Mouse (Mus musculus): ENCODE results near the gene Gnptab. TPM values are rescaled to one million over a fixed set of nuclear protein-coding genes. Genes with fewer than 3 reads are reported as not detected.

Gene Gnptab
- 12.8 and 13.5 TPM in 2 replicates for polyA plus RNA-seq (2015; fragmentation: Nextera tagmentation; extraction: Ambion mirVana)

DNA sequence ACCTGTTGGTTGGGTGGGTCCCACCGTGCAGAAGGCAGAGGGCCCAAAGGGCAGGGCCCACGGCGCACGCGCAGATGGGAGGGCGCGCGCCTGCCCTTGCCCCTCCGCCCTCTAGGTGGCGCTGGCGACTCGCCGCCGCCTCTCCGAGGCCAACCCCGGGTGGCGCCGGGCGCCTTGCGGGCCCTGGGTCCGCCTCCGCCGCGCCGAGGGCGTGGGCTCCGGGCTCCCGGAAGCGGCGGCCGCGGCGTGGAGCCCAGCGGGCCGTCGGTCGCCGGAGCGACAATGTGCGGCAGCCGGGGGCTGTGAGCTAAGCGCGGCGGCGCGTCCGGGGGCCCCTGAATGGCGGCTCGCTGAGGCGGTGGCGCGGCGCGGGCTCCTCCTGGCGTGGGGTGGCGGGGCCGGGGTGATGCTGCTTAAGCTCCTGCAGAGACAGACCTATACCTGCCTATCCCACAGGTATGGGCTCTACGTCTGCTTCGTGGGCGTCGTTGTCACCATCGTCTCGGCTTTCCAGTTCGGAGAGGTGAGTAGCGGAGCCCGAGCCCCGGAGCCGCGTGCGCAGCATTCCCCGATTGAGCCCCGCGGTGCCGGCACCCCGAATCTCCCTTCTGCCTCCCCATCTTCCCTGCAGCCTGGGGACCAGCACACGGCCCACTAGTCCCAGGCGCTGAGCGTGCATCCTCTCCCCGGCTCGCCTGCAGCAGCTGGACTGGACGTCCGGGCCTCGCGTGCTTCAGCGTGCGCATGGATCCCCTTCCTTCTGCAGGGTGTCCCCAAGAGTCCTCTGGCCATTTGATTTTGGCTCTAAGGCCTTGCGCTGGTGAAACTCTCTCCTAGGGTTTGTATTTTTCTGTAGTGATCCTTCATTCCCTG, at the start of gene Gnptab, which contains the start of gene Dram1:
TSS of gene Gnptab (plus strand) at position 120 of the 873 bp plus-strand sequence.
TSS of gene Dram1 (minus strand) at position 68 of the 873 bp plus-strand sequence.
- peaks cover 26% of the 10 kb centered on the region for H3K4me1 ChIP-seq (ENCODE audit: insufficient read depth, low read length)
- H3K27me3 ChIP-seq (ENCODE audit: insufficient read depth, low read length), result no peaks in the 10 kb centered on the region
- H3K4me2 ChIP-seq (replicated peaks; ENCODE audit: low read depth, low read length), result peak within 1 kb of the TSS; percentile 80
- WGBS, result under 1% methylated on average over 78 of the region's 87 CpGs
- no peaks in the 10 kb centered on the region for H3K36me3 ChIP-seq (ENCODE audit: insufficient read depth, low read length)
- ATAC-seq (ENCODE audit: low FRiP score, low TSS enrichment), result peak; percentile 91
- peak within 1 kb of the TSS; percentile 68 for H3K4me3 ChIP-seq (ENCODE audit: low read length)
- H3K27ac ChIP-seq (ENCODE audit: low read length), result peak within 1 kb of the TSS; percentile 48
- H3K9ac ChIP-seq (replicated peaks; ENCODE audit: low read length), result peak within 1 kb of the TSS; percentile 70
- H3K9me3 ChIP-seq (ENCODE audit: low read length), result no peaks in the 10 kb centered on the region

DNA sequence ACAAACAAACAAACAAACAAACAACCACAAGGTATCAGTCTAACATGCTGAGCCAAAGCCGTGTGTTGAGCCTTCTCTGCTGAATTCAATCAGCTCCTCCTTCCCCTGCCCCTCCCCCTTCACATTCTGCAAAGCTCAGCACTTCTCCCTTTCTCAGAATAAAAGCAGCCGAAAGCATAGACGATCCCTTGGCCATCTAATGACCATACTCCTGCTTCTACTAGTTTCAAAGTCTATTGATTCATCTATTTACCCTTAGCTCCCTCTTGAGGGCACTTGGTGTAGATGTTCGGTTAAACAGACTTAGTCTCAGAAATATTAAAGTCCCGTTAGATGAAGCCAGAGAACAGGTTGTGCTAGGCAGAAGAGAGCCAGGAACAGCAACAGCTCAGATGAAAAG, 48.2 kb upstream of the Gnptab start:
- Histone ChIP-seq H3K27ac (ENCODE audit: low read length) (no peak overlapping the region), H3K9ac (replicated peaks; ENCODE audit: low read length) (no peak overlapping the region), H3K9me3 (ENCODE audit: low read length) (0 out of 2 replicates have a peak, but pooled peaks cover 1% of the 10 kb centered on the region), H3K4me2 (replicated peaks; ENCODE audit: low read depth, low read length) (no peak overlapping the region), H3K27me3 (ENCODE audit: insufficient read depth, low read length) (no peaks in the 10 kb centered on the region), H3K36me3 (ENCODE audit: insufficient read depth, low read length) (no peaks in the 10 kb centered on the region), H3K4me1 (ENCODE audit: insufficient read depth, low read length) (no peaks in the 10 kb centered on the region), H3K4me3 (ENCODE audit: low read length) (no peak overlapping the region)
- no peak for ATAC-seq (ENCODE audit: low FRiP score, low TSS enrichment)
- WGBS, result 19% methylated on average over 5 of the region's 5 CpGs

DNA sequence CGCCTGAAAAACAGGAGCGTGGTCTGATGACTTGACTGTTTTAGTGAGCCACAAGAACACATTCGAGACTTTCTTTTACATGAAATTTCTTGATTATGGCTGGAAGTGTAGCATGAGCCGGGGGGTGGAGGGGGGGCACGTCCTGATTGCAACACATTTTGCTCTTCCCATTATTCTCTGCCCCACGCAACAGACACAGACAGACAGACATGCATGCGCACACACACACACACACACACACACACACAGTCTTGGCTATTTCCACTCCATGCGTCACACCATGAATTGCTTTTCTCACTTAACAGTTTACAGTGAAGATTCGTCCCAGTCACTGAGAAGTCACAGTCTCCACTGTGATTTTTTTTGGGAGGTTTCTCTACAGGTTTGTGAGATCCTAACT, 38.3 kb upstream of the Gnptab start:
- Histone ChIP-seq H3K9me3 (ENCODE audit: low read length) (0 out of 2 replicates have a peak, but pooled peaks cover 2% of the 10 kb centered on the region), H3K4me1 (ENCODE audit: insufficient read depth, low read length) (no peaks in the 10 kb centered on the region)

DNA sequence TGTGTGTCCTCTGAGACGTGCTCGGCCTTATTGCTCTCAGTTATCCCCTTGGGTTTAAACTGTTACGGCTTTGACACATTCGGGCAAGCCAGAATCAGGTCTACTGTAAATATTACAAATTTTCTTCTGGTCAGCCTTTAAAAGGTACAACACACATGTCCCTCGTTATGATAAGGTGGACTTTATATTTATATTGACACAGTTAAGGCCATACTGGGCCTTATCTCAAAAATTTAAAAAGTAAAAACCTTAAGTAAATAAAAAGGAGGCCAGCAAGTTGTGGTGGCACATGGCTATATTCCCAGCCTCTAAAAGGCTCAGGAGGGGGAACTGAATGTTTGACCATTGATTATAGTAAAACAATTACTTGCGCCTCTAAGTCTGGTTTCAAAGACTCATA, 37.6 kb upstream of the Gnptab start:
- H3K27ac ChIP-seq (ENCODE audit: low read length), result no peak overlapping the region
- ATAC-seq (ENCODE audit: low FRiP score, low TSS enrichment), result no peak
- no peaks in the 10 kb centered on the region for H3K4me1 ChIP-seq (ENCODE audit: insufficient read depth, low read length)
- no peaks in the 10 kb centered on the region for H3K9me3 ChIP-seq (ENCODE audit: low read length)
- 88% methylated on average over 6 of the region's 6 CpGs for WGBS
- H3K36me3 ChIP-seq (ENCODE audit: insufficient read depth, low read length), result no peaks in the 10 kb centered on the region
- H3K4me2 ChIP-seq (replicated peaks; ENCODE audit: low read depth, low read length), result no peak overlapping the region
- no peak overlapping the region for H3K4me3 ChIP-seq (ENCODE audit: low read length)
- no peaks in the 10 kb centered on the region for H3K27me3 ChIP-seq (ENCODE audit: insufficient read depth, low read length)
- H3K9ac ChIP-seq (replicated peaks; ENCODE audit: low read length), result no peak overlapping the region

More for the DNA sequence above, 38.3 kb upstream of the Gnptab start:
- Histone ChIP-seq H3K27ac (ENCODE audit: low read length) (no peak overlapping the region), H3K27me3 (ENCODE audit: insufficient read depth, low read length) (no peaks in the 10 kb centered on the region), H3K36me3 (ENCODE audit: insufficient read depth, low read length) (no peaks in the 10 kb centered on the region), H3K4me2 (replicated peaks; ENCODE audit: low read depth, low read length) (no peak overlapping the region), H3K9ac (replicated peaks; ENCODE audit: low read length) (no peak overlapping the region), H3K4me3 (ENCODE audit: low read length) (no peak overlapping the region)
- WGBS, result 92% methylated on average over 9 of the region's 9 CpGs
- ATAC-seq (ENCODE audit: low FRiP score, low TSS enrichment), result no peak

DNA sequence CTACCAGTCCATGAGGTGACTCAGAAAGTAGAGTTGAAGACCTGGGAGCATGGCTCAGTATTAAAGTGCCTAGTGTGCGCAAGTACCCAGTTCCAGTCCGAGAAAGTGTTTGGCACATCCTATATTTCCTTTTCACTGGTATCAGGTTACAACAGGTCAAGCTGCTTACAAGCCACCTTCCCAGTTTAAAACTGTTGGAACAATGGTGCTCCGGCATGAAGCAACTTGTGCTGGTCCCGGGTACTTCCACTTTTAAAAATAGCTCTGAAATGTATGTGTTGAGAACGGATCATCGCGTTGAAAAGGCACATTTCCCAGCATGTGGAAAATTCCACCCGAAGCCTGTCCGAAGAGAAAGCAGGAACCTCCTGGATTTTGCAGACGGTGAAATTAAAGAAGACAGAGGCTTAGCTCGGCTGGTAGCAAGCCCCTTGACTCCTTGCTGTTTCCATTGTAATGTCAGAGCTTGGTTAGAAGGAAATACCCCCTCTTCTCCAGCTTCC, 33.0 kb upstream of the Gnptab start:
- no peak overlapping the region for H3K4me3 ChIP-seq (ENCODE audit: low read length)
- no peaks in the 10 kb centered on the region for H3K27me3 ChIP-seq (ENCODE audit: insufficient read depth, low read length)
- no peak overlapping the region for H3K9ac ChIP-seq (replicated peaks; ENCODE audit: low read length)
- H3K4me2 ChIP-seq (replicated peaks; ENCODE audit: low read depth, low read length), result no peak overlapping the region
- H3K36me3 ChIP-seq (ENCODE audit: insufficient read depth, low read length), result no peaks in the 10 kb centered on the region
- H3K9me3 ChIP-seq (ENCODE audit: low read length), result no peaks in the 10 kb centered on the region
- 58% methylated on average over 11 of the region's 11 CpGs for WGBS
- H3K4me1 ChIP-seq (ENCODE audit: insufficient read depth, low read length), result no peaks in the 10 kb centered on the region
- no peak for ATAC-seq (ENCODE audit: low FRiP score, low TSS enrichment)
- H3K27ac ChIP-seq (ENCODE audit: low read length), result peak overlapping the region; percentile 11; the same call in 1 of the 2 replicates

DNA sequence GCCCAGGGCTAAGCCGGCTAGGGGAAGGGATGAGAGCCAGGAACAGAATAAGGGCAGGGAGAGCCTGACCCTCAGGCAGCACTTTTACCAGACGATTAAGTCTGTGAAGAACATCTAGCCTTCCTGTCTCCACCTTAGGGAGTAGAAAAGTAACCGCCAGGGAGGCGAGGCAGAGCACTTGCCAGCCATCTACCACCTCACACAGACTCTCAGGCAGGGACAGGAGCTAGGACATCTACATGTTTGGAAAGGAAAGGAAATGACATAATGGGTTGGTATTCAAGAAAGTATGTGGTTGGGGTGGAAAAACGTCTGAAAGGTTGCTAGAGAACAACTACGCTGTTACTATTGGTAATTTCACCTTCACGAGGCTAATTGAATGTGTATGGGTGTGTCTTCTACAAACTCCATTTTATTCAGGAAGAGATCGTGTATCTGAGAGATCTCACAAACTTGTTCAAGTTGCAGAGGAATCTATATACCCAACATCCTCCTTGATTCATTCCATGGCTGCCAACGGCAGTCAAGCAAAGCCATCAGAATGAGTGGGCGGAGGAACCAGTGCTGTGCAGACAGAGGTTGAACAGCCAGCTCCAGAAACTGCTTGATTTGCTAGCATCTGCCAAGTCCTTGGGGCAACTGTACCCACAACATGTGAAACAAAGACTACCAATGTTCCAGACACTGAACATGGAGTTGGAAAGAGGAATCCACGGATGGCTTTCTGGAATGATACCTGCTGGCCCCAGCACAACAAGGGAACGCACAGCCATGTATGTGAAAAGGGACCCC, 32.3 kb upstream of the Gnptab start:
- no peak overlapping the region for H3K4me3 ChIP-seq (ENCODE audit: low read length)
- no peak overlapping the region for H3K4me2 ChIP-seq (replicated peaks; ENCODE audit: low read depth, low read length)
- peak overlapping the region; percentile 11; the same call in 1 of the 2 replicates for H3K27ac ChIP-seq (ENCODE audit: low read length)
- H3K36me3 ChIP-seq (ENCODE audit: insufficient read depth, low read length), result no peaks in the 10 kb centered on the region
- no peaks in the 10 kb centered on the region for H3K27me3 ChIP-seq (ENCODE audit: insufficient read depth, low read length)
- H3K4me1 ChIP-seq (ENCODE audit: insufficient read depth, low read length), result no peaks in the 10 kb centered on the region
- H3K9me3 ChIP-seq (ENCODE audit: low read length), result no peaks in the 10 kb centered on the region
- no peak overlapping the region for H3K9ac ChIP-seq (replicated peaks; ENCODE audit: low read length)
- ATAC-seq (ENCODE audit: low FRiP score, low TSS enrichment), result no peak
- 74% methylated on average over 12 of the region's 12 CpGs for WGBS

DNA sequence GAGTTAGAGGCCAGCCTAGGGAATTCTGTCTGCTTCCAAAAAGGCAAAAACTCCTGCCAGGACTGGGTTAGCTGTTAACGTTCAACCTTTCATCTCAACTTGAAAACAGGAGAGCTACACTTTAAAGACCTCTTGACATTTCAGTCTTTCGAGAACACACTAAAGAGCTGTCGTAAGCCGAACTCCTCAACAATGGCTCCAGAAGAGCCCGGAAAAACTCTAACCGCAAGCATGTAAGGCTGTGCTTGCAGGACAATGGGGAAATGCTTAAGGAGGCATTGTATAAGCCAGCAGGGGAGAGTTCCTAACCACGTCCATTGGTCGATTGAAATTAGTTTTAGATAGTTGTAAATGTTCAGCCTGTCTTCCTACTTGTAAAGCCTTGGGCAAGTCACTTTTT, 29.1 kb upstream of the Gnptab start:
- H3K4me1 ChIP-seq (ENCODE audit: insufficient read depth, low read length), result no peaks in the 10 kb centered on the region
- H3K4me2 ChIP-seq (replicated peaks; ENCODE audit: low read depth, low read length), result no peak overlapping the region
- no peaks in the 10 kb centered on the region for H3K9me3 ChIP-seq (ENCODE audit: low read length)
- H3K36me3 ChIP-seq (ENCODE audit: insufficient read depth, low read length), result no peaks in the 10 kb centered on the region
- H3K27ac ChIP-seq (ENCODE audit: low read length), result no peak overlapping the region
- 41% methylated on average over 8 of the region's 8 CpGs for WGBS
- H3K9ac ChIP-seq (replicated peaks; ENCODE audit: low read length), result no peak overlapping the region
- no peak for ATAC-seq (ENCODE audit: low FRiP score, low TSS enrichment)
- H3K4me3 ChIP-seq (ENCODE audit: low read length), result no peak overlapping the region
- no peaks in the 10 kb centered on the region for H3K27me3 ChIP-seq (ENCODE audit: insufficient read depth, low read length)

DNA sequence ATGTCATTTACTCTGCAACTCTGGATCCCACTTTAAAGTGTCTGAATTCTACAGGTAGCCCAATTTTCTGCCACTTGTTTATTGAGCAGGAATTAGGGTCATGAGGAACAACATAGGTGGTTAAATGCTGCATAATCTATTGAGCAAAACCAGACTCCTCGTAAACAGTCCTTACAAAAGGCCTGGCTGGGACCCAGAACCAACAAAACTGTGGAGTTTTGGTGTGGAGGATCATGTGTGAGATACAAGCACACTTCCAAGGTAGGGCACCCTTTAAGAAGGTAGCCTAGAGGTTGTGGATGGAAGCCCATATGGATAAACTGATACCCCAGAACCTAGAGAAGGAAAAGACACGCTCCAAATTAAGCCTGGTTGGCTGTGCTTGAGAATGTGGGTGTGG, 28.2 kb upstream of the Gnptab start:
- ATAC-seq (ENCODE audit: low FRiP score, low TSS enrichment), result no peak
- H3K27me3 ChIP-seq (ENCODE audit: insufficient read depth, low read length), result no peaks in the 10 kb centered on the region
- H3K9ac ChIP-seq (replicated peaks; ENCODE audit: low read length), result no peak overlapping the region
- H3K36me3 ChIP-seq (ENCODE audit: insufficient read depth, low read length), result no peaks in the 10 kb centered on the region
- H3K9me3 ChIP-seq (ENCODE audit: low read length), result no peaks in the 10 kb centered on the region
- 76% methylated on average over 2 of the region's 2 CpGs for WGBS
- H3K27ac ChIP-seq (ENCODE audit: low read length), result no peak overlapping the region
- H3K4me3 ChIP-seq (ENCODE audit: low read length), result no peak overlapping the region
- no peak overlapping the region for H3K4me2 ChIP-seq (replicated peaks; ENCODE audit: low read depth, low read length)
- no peaks in the 10 kb centered on the region for H3K4me1 ChIP-seq (ENCODE audit: insufficient read depth, low read length)

DNA sequence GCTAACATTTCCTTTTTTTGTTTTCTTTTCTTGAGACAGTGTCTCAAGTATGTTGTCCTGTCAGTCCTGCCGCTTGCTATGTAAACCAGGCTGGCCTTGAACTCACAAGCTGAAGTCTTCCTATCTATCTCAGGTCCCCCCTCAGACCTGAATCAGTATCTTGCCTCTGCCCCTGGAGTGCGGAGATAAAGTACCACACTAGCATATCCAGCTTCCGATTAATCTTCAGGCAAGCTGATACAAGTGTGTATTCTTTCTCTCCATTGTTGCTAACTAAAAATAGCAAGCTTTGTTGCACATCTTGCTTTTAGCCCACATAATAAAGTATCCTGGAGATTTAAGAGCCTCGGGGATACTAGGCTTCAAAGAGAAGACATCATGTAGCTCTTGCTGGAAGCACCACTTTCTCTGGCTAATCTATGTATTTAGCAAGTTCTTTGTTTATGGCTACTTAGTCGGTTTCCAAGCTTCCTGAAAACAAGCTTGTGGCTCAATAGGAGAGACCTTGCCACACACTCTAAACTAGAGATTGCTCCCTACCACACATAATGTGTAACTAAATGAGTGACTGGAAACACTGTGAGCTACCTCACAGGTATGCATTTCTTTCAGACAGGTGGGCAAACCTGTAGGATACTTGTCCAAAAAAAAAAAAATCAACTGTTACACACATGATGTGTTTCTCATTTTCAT, 27.4 kb upstream of the Gnptab start:
- H3K9ac ChIP-seq (replicated peaks; ENCODE audit: low read length), result no peak overlapping the region
- no peak overlapping the region for H3K4me2 ChIP-seq (replicated peaks; ENCODE audit: low read depth, low read length)
- WGBS, result 63% methylated on average over 5 of the region's 5 CpGs
- H3K27ac ChIP-seq (ENCODE audit: low read length), result no peak overlapping the region
- no peaks in the 10 kb centered on the region for H3K9me3 ChIP-seq (ENCODE audit: low read length)
- peaks cover 3% of the 10 kb centered on the region; the same call in 1 of the 2 replicates for H3K4me1 ChIP-seq (ENCODE audit: insufficient read depth, low read length)
- H3K27me3 ChIP-seq (ENCODE audit: insufficient read depth, low read length), result 0 out of 2 replicates have a peak, but pooled peaks cover 6% of the 10 kb centered on the region
- ATAC-seq (ENCODE audit: low FRiP score, low TSS enrichment), result no peak
- no peaks in the 10 kb centered on the region for H3K36me3 ChIP-seq (ENCODE audit: insufficient read depth, low read length)
- H3K4me3 ChIP-seq (ENCODE audit: low read length), result no peak overlapping the region

Measured in kidney, embryonic 16.5 days (tissue).